Mouse (Mus musculus) right cerebral cortex, postnatal 10 days (tissue): ENCODE measurements around the gene March6.

ENCODE experiments used
- DNase-seq, 2 experiments: peaks; one replicate each; pipeline ENCODE4 v3.0.0; 2021; ENCODE audit warnings: low spot score in 2 of 2

The March6 gene

GRCm38 (mm10) chr15:31530659-31531445, at the start of gene March6:
Gene March6 (minus strand): TSS chr15:31531053.
- DNase-seq: peak; percentile 96

DNA sequence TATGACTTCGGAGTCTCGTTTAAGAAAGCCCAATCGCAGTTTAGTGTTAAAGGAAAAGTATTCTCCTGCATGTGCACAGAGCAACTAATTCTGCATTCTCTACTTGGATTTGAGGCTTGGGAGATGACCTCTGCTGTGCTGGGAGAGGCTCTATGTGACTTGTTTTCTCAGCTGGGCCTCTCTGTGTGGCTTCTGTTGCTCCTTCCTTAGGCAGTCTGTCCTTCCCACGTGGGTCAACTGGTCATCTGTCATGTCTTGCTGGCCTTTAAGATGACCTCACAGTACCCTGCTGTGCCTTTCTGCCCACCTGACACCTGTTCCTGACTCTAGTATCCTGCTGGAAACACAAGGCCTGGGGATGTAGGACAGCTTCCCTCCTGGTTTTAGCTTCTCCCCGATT, 45.2 kb upstream of the March6 start:
- no peak for DNase-seq

GRCm38 (mm10) chr15:31573692-31574091, 42.8 kb upstream of the March6 start:
- no peak for DNase-seq

GRCm38 (mm10) chr15:31573287-31573686, 42.4 kb upstream of the March6 start:
- no peak for DNase-seq

DNA sequence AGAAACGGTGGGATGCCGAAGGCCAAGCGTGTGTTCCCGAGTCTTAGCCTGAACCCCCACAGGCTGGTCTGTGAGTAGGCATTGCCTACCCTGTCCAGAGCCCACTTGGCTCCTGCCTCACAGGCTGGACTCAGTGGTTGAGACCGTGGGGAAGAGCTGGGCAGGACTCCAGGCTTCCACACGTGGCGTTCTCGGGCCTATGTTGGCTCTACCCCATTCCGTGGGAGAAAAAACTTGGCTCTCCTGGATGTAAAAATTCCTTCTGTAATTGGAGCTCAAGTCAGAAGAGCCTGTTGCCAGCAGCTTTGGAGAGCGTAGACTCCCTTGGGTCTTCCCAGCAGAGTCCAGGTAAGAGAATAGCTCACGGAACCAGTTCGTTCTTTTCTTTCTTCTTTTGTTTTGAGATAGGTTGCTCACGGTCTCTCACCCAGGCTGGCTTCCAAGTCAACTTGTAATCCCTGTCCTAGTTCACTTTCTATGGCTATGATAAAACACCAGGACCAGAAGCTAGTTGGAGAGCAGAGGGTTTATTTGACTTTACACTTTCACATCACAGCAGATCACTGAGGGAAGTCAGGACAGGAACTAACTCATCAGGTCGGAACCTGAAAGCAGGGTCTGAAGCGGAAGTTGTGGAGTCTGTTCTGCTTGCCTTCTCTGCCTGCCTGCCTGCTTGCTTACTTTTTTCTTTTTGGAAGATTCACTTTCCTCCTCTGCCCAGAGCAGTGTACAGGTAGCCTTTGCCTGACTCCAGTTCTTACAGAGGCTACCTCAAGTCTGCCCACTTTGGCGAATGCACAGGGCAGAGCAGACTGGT, 41.3 kb upstream of the March6 start:
- DNase-seq: peak; percentile 50 to 56

DNA sequence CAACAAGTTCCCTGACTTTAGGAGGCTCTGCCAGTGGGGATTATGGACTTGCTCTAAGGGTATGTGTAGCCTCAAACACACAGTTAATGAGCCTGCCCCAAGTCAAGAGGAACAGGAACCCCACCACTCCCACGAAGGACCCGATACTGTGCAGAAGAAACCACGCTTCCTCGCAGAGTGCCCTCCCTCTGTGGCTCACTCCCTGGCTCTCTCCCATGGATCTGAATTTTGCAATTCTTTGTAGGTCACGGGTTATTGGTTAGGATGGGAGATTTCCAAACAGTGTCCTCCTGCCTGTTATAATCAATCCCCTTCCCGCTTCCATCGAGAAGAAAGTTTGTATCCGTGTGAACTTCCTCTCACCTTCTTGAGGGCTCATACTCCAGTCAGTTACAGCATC, 40.1 kb upstream of the March6 start:
- DNase-seq: no peak

- no peak for DNase-seq
These were observed 38.6 kb upstream of the March6 start for GRCm38 (mm10) chr15:31569325-31570022.

DNA sequence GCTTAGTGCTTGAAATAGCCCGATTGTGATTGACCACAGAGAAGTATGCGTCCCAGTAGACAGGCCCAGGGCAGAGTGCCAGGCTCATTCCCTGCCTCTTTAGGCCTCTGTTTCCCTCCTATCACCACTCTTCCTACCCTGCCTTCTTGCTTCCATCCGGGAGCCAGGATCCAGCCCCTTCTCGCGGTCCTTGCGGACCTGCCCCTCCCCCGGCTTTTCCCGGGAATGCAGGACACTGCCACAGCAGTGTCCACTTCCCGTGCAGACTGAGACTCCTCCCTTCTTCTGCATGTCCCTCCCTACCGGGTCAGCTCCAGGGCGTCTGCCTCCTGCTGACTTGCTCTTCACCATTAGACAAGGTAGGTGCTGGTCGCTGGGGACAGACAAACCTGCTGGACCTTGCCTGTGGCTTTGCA, 37.7 kb upstream of the March6 start:
- DNase-seq: no peak

DNA sequence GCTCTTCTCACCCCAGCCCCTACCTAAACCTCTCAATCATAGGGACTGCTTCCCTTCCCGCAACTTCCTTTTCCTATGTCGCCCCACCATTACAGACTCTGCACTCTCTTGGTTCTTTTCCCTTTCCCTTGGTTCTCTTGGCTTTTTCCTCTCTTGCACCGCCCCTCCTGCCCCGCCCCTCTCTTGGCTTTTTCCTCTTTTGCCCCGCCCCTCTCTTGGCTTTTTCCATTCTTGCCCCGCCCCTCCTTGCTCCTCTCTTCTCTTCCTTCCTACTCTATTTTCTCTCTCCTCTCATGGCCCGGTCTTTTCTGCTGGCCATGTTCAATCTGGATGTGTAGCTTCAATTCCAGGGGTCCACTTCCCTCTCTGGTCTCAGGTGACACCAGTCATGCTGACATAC, 36.6 kb upstream of the March6 start:
- no peak for DNase-seq

DNA sequence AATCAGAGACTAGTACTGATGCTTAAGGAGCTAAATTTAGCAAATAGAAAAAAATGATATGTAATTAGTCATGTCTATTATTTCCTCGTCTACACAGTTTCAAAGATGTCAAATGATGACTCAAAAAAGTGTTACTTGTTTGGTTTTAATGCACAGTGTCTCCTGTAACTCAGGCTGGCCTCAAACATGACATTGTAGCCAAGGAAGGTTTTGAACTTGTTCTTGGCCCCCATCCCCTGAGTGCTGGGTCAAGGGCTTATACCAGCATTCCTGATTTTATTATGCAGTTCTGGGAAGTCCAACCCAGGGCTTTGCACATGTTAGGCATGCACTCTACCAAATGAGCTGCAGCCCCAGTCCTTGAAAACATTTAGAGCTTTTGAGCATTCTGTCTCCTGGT, 34.9 kb upstream of the March6 start:
- no peak for DNase-seq

- DNase-seq: peak in 1 of 2 experiments; percentile 45
These were observed 34.3 kb upstream of the March6 start, which contains the start of gene Cmbl for GRCm38 (mm10) chr15:31565184-31565583. Gene Cmbl (plus strand): TSS chr15:31565389.

DNA sequence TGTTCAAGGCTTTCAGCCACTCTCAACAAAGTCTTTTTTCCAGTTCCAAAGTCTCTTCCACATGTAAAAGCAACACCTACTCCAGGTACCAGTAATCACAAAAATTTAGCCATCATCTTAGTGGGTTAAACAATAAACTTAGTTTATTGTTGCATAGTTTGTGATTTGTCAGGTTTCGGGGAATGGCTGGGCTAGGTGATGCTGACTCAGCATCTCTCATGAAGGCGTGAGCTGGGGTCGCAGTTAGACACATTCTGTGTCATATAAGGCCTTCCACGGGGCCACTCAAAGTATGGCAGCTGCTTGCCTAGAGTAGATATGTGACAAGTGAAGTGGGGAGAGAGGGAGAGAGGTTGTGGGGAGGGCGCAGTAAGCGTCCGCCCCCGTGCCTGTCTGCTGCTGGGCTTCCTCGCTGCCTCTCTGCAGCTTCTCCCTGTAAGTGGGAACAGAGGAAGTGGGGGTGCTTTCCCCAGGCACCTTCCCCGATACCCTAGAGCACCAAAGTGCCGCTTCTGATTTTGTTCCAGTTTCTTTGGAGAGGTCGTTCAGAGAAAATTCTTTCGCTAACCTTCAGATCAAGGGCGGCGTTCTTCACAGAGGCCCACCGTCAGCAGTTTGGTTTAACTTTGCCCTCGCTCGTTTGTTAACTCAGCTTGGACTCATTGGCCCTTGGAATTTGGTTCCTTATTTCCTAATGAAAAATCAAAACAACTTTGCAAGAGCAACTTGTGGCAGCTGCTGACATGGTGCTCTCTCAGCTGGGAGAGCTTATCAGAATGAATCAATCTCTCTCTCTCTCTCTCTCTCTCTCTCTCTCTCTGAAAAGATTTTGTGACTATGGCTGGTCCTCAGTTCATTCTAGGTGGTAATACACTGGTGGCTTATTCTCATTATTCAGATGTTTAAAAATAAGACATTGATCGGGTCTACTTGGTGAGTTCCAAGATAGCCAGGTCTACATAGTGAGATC, 33.0 kb upstream of the March6 start:
- DNase-seq: no peak

GRCm38 (mm10) chr15:31562847-31563246, 32.0 kb upstream of the March6 start:
- no peak for DNase-seq

DNA sequence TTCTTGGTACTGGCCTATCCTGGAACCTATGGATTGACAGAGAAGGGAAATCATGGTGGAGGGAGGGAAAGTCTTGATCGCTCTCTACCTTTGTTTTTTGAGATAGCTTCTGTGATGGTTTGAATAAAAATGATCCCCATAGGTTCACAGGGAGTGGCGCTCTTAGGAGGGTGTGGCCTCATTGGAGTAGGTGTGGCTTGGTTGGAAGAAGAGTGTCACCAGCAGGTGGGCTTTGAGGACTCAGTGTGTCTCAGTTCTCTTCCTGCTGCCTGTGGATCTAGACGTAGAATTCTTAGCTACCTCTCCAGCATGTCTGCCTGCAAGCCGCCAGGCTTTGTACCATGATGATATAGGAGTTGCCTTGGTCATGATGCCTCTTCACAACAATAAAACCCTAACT, 31.1 kb upstream of the March6 start:
- DNase-seq: no peak

DNA sequence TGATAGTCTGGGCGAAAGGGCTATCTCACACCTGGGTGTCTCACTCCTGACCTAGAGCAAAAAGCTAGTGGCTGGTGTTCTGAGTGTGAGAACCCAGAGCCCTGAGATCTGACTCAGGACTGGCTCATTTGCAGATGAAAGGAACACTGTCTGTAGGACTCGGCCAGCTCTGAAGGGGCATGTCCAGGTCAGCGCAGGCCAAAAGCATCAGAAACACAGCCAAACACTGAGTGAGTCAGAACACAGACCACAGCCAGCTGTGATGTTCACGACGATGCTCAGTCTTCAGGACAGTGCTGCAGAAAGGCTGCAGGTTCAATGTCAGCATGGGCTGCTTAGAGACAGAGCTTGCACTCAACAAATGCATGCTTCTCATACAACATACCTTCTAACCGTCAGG, 30.5 kb upstream of the March6 start:
- no peak for DNase-seq

DNA sequence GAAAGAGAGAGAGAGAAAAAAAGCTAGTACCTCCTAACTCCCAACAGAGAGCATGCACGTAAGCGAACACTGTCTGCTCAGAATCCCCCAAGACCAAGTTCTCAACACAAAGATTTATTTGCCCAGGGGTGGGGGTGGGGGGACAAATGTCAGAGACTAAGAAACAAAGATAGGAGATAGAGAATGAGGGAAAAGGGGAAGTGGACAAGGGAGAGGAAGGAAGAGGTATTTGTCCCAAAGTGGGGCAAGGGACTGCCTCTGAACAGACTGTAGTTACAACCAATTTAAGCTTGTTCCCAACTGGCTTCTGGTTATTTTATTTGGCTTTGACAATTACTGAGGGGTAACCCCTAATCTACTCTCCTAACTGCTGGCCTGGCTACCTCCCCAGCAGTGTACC, 24.0 kb upstream of the March6 start:
- no peak for DNase-seq

DNA sequence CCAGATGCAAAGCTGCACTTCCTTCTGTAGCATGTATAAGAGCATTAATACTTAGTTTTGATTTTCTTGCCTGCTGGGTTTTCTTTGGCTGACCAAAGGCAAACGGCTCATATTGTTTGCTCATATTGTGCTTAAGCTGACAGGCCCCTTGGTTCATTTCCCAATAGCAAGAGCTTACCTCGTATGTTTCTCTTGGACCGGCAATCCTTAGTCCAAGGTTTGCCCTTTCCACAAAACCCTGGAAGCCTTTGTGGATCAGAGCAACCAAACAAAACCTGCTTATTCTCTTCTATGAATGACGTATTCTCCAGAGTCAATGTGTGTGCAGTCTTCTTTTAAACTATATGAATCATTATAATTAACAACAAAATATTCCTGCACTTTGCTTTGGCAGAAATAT, 19.5 kb upstream of the March6 start:
- DNase-seq: no peak

GRCm38 (mm10) chr15:31547421-31547820, 16.6 kb upstream of the March6 start:
- no peak for DNase-seq

DNA sequence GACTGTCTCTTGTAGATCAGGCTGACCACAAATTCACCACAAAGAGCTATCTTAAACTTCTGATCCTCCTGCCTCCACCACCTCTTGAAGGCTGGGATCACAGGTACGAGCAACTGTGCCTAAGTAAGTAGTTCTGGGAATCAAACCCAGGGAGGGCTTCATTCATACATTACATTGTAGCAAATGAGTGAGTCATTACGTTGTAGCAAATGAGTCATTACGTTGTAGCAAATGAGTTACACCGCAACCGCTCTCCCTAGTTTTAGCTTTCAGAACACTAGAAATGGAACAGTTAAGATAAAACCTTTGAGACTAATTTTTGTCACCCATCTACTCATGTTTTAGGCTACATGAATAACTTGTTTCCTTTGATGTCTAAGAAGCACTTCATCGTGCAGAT, 15.4 kb upstream of the March6 start:
- DNase-seq: no peak

- DNase-seq: no peak
These were observed 14.2 kb upstream of the March6 start for GRCm38 (mm10) chr15:31545058-31545457.

DNA sequence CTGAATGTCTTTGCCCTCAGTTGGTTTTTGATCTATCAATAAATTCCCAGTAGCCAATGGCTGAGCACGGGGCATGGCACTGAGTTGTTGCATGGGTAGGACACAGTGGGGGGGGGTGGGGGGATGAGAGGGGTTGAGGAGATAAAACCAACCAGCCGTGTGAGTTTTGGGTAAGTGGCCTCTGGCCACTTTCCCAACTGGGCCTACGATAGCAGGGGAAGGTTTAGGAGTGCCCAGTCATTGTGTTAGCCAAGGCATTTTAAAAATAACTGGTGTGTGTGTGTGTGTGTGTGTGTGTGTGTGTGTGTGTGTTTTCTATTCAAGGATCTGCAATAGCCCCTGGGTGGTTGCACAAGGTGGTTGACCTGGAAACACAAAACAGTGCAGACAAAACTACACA, 12.4 kb upstream of the March6 start:
- DNase-seq: no peak
